Mouse (Mus musculus): ENCODE data around the gene Ubxn2a. TPM values are rescaled to one million over a fixed set of nuclear protein-coding genes. Genes with fewer than 3 reads are reported as not detected.
"Not testable (repeated sequence)": the region's sequence is repeated elsewhere in the genome, so short reads cannot be mapped to it uniquely, and the experiment has no call there.

Gene Ubxn2a
- polyA plus RNA-seq, 1 experiment: 1.8 TPM

- peak within 1 kb of the TSS; percentile 98 for H3K27ac ChIP-seq (ENCODE audit: insufficient read depth, low read length)
- peak; percentile 90 to 96 for DNase-seq (ENCODE audit: low read depth in 1 of 2, low spot score in 2 of 2)
- peak; percentile 95 for TF ChIP-seq CTCF (IDR thresholded peaks at IDR 0.05; ENCODE audit: extremely low read depth, insufficient read depth, insufficient read length, insufficient replicate concordance)
- TF ChIP-seq POLR2A (IDR thresholded peaks at IDR 0.05; ENCODE audit: low read depth, low read length): peak; percentile 87
- no peaks in the 10 kb centered on the region for H3K27me3 ChIP-seq (ENCODE audit: control insufficient read depth, insufficient read depth, low read length)
- peaks cover 2% of the 10 kb centered on the region for H3K4me1 ChIP-seq (ENCODE audit: control insufficient read depth, insufficient read depth, insufficient read length)
- under 1% methylated on average over 80 of the region's 89 CpGs for WGBS
- peak within 1 kb of the TSS; percentile 96 for H3K4me3 ChIP-seq (ENCODE audit: extremely low read depth, insufficient read depth, insufficient read length)
- H3K36me3 ChIP-seq (ENCODE audit: control insufficient read depth, insufficient read depth, low read length): no peaks in the 10 kb centered on the region
Measured at GRCm38 (mm10) chr12:4916994-4917804, 9.7 kb upstream of the Ubxn2a start, which contains the start of gene Atad2b. Atad2b (plus strand) TSS chr12:4917353.

- no peaks in the 10 kb centered on the region for H3K36me3 ChIP-seq (ENCODE audit: control insufficient read depth, insufficient read depth, low read length)
- no peaks in the 10 kb centered on the region for H3K27me3 ChIP-seq (ENCODE audit: control insufficient read depth, insufficient read depth, low read length)
- H3K4me3 ChIP-seq (ENCODE audit: extremely low read depth, insufficient read depth, insufficient read length): no peak overlapping the region
- WGBS: 91% methylated on average over 3 of the region's 3 CpGs
- no peak overlapping the region for H3K27ac ChIP-seq (ENCODE audit: insufficient read depth, low read length)
- TF ChIP-seq POLR2A (IDR thresholded peaks at IDR 0.05; ENCODE audit: low read depth, low read length) (no peak), CTCF (IDR thresholded peaks at IDR 0.05; ENCODE audit: extremely low read depth, insufficient read depth, insufficient read length, insufficient replicate concordance) (no peak)
- H3K4me1 ChIP-seq (ENCODE audit: control insufficient read depth, insufficient read depth, insufficient read length): peaks cover 2% of the 10 kb centered on the region
- DNase-seq (ENCODE audit: low read depth in 1 of 2, low spot score in 2 of 2): no peak
Measured at GRCm38 (mm10) chr12:4914944-4915343, 7.4 kb upstream of the Ubxn2a start.

- no peak for TF ChIP-seq POLR2A (IDR thresholded peaks at IDR 0.05; ENCODE audit: low read depth, low read length)
- TF ChIP-seq CTCF (IDR thresholded peaks at IDR 0.05; ENCODE audit: extremely low read depth, insufficient read depth, insufficient read length, insufficient replicate concordance): no peak
- Histone ChIP-seq H3K27ac (ENCODE audit: insufficient read depth, low read length) (no peak overlapping the region), H3K36me3 (ENCODE audit: control insufficient read depth, insufficient read depth, low read length) (no peaks in the 10 kb centered on the region), H3K4me3 (ENCODE audit: extremely low read depth, insufficient read depth, insufficient read length) (no peak overlapping the region), H3K4me1 (ENCODE audit: control insufficient read depth, insufficient read depth, insufficient read length) (peaks cover 2% of the 10 kb centered on the region), H3K27me3 (ENCODE audit: control insufficient read depth, insufficient read depth, low read length) (no peaks in the 10 kb centered on the region)
- WGBS: 93% methylated on average over 3 of the region's 3 CpGs
- DNase-seq (ENCODE audit: low read depth in 1 of 2, low spot score in 2 of 2): no peak
Measured at GRCm38 (mm10) chr12:4914441-4914840, 6.9 kb upstream of the Ubxn2a start.

GRCm38 (mm10) chr12:4911716-4912115, 4.2 kb upstream of the Ubxn2a start:
- Histone ChIP-seq H3K27ac (ENCODE audit: insufficient read depth, low read length) (no peak overlapping the region), H3K36me3 (ENCODE audit: control insufficient read depth, insufficient read depth, low read length) (no peaks in the 10 kb centered on the region)
- 82% methylated on average over 4 of the region's 4 CpGs for WGBS

GRCm38 (mm10) chr12:4910496-4910895, 3.0 kb upstream of the Ubxn2a start:
- not testable (repeated sequence) for DNase-seq (ENCODE audit: low read depth in 1 of 2, low spot score in 2 of 2); H3K4me1 ChIP-seq (ENCODE audit: control insufficient read depth, insufficient read depth, insufficient read length); H3K27ac ChIP-seq (ENCODE audit: insufficient read depth, low read length); H3K27me3 ChIP-seq (ENCODE audit: control insufficient read depth, insufficient read depth, low read length); H3K4me3 ChIP-seq (ENCODE audit: extremely low read depth, insufficient read depth, insufficient read length); H3K36me3 ChIP-seq (ENCODE audit: control insufficient read depth, insufficient read depth, low read length)
- WGBS: 91% methylated on average over 1 of the region's 1 CpGs

More at GRCm38 (mm10) chr12:4911716-4912115, 4.2 kb upstream of the Ubxn2a start:
- peaks cover 7% of the 10 kb centered on the region for H3K4me1 ChIP-seq (ENCODE audit: control insufficient read depth, insufficient read depth, insufficient read length)
- no peak for DNase-seq (ENCODE audit: low read depth in 1 of 2, low spot score in 2 of 2)
- H3K27me3 ChIP-seq (ENCODE audit: control insufficient read depth, insufficient read depth, low read length): no peaks in the 10 kb centered on the region
- TF ChIP-seq POLR2A (IDR thresholded peaks at IDR 0.05; ENCODE audit: low read depth, low read length): no peak
- TF ChIP-seq CTCF (IDR thresholded peaks at IDR 0.05; ENCODE audit: extremely low read depth, insufficient read depth, insufficient read length, insufficient replicate concordance): no peak
- no peak overlapping the region for H3K4me3 ChIP-seq (ENCODE audit: extremely low read depth, insufficient read depth, insufficient read length)

- no peak for TF ChIP-seq CTCF (IDR thresholded peaks at IDR 0.05; ENCODE audit: extremely low read depth, insufficient read depth, insufficient read length, insufficient replicate concordance)
- no peak for TF ChIP-seq POLR2A (IDR thresholded peaks at IDR 0.05; ENCODE audit: low read depth, low read length)
- 81% methylated on average over 7 of the region's 7 CpGs for WGBS
- Histone ChIP-seq H3K27ac (ENCODE audit: insufficient read depth, low read length) (no peak overlapping the region), H3K27me3 (ENCODE audit: control insufficient read depth, insufficient read depth, low read length) (no peaks in the 10 kb centered on the region), H3K4me3 (ENCODE audit: extremely low read depth, insufficient read depth, insufficient read length) (peak overlapping the region; percentile 82; the same call in 1 of the 2 replicates), H3K36me3 (ENCODE audit: control insufficient read depth, insufficient read depth, low read length) (no peaks in the 10 kb centered on the region), H3K4me1 (ENCODE audit: control insufficient read depth, insufficient read depth, insufficient read length) (peaks cover 10% of the 10 kb centered on the region)
- DNase-seq (ENCODE audit: low read depth in 1 of 2, low spot score in 2 of 2): no peak
Measured at GRCm38 (mm10) chr12:4908391-4908790, 886 bp upstream of the Ubxn2a start.

- Histone ChIP-seq H3K27ac (ENCODE audit: insufficient read depth, low read length) (peak overlapping the region; percentile 99; the same call in 1 of the 2 replicates), H3K4me1 (ENCODE audit: control insufficient read depth, insufficient read depth, insufficient read length) (peaks cover 10% of the 10 kb centered on the region), H3K27me3 (ENCODE audit: control insufficient read depth, insufficient read depth, low read length) (no peaks in the 10 kb centered on the region), H3K36me3 (ENCODE audit: control insufficient read depth, insufficient read depth, low read length) (no peaks in the 10 kb centered on the region), H3K4me3 (ENCODE audit: extremely low read depth, insufficient read depth, insufficient read length) (peak overlapping the region; percentile 8)
- no peak for DNase-seq (ENCODE audit: low read depth in 1 of 2, low spot score in 2 of 2)
- 40% methylated on average over 7 of the region's 7 CpGs for WGBS
- TF ChIP-seq POLR2A (IDR thresholded peaks at IDR 0.05; ENCODE audit: low read depth, low read length): no peak
- TF ChIP-seq CTCF (IDR thresholded peaks at IDR 0.05; ENCODE audit: extremely low read depth, insufficient read depth, insufficient read length, insufficient replicate concordance): no peak
Measured at GRCm38 (mm10) chr12:4906476-4906875, 1.0 kb downstream of the Ubxn2a start.
